In genomic region chr7:49751148-49751547, GRCm38 (mm10) we compare ENCODE assay signal across 8 mouse cellular contexts. TPM values are rescaled to one million over a fixed set of nuclear protein-coding genes. Genes with fewer than 3 reads are reported as not detected.
DNase-seq lines count a peak whose midpoint lies in the region; ATAC-seq and TF ChIP-seq lines count a peak whose summit lies in the region.

No protein-coding gene starts in this region.

- TF ChIP-seq CTCF in lung, embryonic 14.5 days (IDR thresholded peaks at IDR 0.05; ENCODE audit: low read depth) = peak; percentile 84

- intact Hi-C loops in left cerebral cortex, postnatal 36 days (cut with DNase I) = loop anchor here (5.0 kb wide), 1 partner anchor 279 kb away; no protein-coding TSS in a partner anchor

- no peak overlapping the region for H3K4me3 ChIP-seq in lung, embryonic 14.5 days (ENCODE audit: low read depth, low read length)

- H3K27me3 ChIP-seq in lung, embryonic 14.5 days (ENCODE audit: insufficient read depth, low read length) = 0 out of 2 replicates have a peak, but pooled peaks cover 6% of the 10 kb centered on the region

- H3K4me1 ChIP-seq in lung, embryonic 14.5 days (ENCODE audit: insufficient read depth) = no peaks in the 10 kb centered on the region

- peak; percentile 14 to 76 for DNase-seq in adrenal gland, adult (ENCODE audit: inconsistent age in 2 of 2, low spot score in 1 of 2)
- no peak for DNase-seq in adrenal gland, postnatal 4 days (ENCODE audit: low spot score in 2 of 2)
- peak; percentile 18 to 25 for DNase-seq in left cerebral cortex, adult 18-20 months (ENCODE audit: low spot score in 2 of 2)
- no peak for DNase-seq in left cerebral cortex, postnatal 36 days (ENCODE audit: low spot score in 2 of 2)
- peak; percentile 17 for DNase-seq in Muller cell, postnatal 12 days (ENCODE audit: inconsistent ontology term)
- peak; percentile 90 for DNase-seq in lung, embryonic 14.5 days
- DNase-seq in c-Kit-positive CD71-positive TER-119-positive erythroid progenitor cells, embryonic 14.5 days (ENCODE audit: low spot score) = no peak

- 5% methylated on average over 4 of the region's 4 CpGs for WGBS in lung, embryonic 14.5 days

- peak; percentile 64; the same call in 1 of the 2 replicates for ATAC-seq in erythroid progenitor cell, adult 5-6 weeks (replicated peaks; ENCODE audit: low FRiP score, poor library complexity, severe bottlenecking)
- ATAC-seq in lung, embryonic 14.5 days (ENCODE audit: insufficient read depth) = peak; percentile 29; the same call in 1 of the 2 replicates

- no peaks in the 10 kb centered on the region for H3K36me3 ChIP-seq in lung, embryonic 14.5 days (ENCODE audit: insufficient read depth)

- H3K9me3 ChIP-seq in lung, embryonic 14.5 days (ENCODE audit: low read depth, low read length) = no peaks in the 10 kb centered on the region

- H3K9ac ChIP-seq in lung, embryonic 14.5 days = no peak overlapping the region

- no peak overlapping the region for H3K4me2 ChIP-seq in lung, embryonic 14.5 days

- no peak overlapping the region for H3K27ac ChIP-seq in lung, embryonic 14.5 days (ENCODE audit: low read depth)

RNA-seq across cellular contexts. Expression of gene Htatip2, which starts 7.8 kb away (rescaled TPM):
- 10 to 100 TPM; 21.1 to 21.2 TPM for total RNA-seq in adrenal gland, postnatal 4 days (2021)
- total RNA-seq in left cerebral cortex, adult 18-20 months (2021) = 10 to 100 TPM; 15.5 to 17.5 TPM
- 10 to 100 TPM; 14.8 to 15.1 TPM for total RNA-seq in left cerebral cortex, postnatal 36 days (2021)
- 31.4 and 49.5 TPM in 2 replicates for total RNA-seq in erythroid progenitor cell, adult 5-6 weeks (2015; ENCODE audit: low replicate concordance)
- total RNA-seq in erythroid progenitor cell, adult 5-6 weeks (2017; ENCODE audit: low replicate concordance) = 37.7 and 51.5 TPM in 2 replicates
- 12.5 and 12.8 TPM in 2 replicates for polyA plus RNA-seq in lung, embryonic 14.5 days (2014; fragmentation: Nextera tagmentation; extraction: Ambion mirVana)

RNA-seq across cellular contexts. Expression of gene Prmt3, which starts 27.0 kb away (rescaled TPM):
- total RNA-seq in adrenal gland, postnatal 4 days (2021) = 10 to 100 TPM; 39.4 to 41.1 TPM
- 10 to 100 TPM; 34.6 to 36.5 TPM for total RNA-seq in left cerebral cortex, adult 18-20 months (2021)
- total RNA-seq in left cerebral cortex, postnatal 36 days (2021) = 10 to 100 TPM; 30.1 to 34.4 TPM
- total RNA-seq in erythroid progenitor cell, adult 5-6 weeks (2015; ENCODE audit: low replicate concordance) = 10.8 and 26.4 TPM in 2 replicates
- 5.6 and 11.0 TPM in 2 replicates for total RNA-seq in erythroid progenitor cell, adult 5-6 weeks (2017; ENCODE audit: low replicate concordance)
- polyA plus RNA-seq in lung, embryonic 14.5 days (2014; fragmentation: Nextera tagmentation; extraction: Ambion mirVana) = 64.5 and 67.5 TPM in 2 replicates

Comparison
In these comparisons a context has a peak if more than half of its experiments do, and no peak if none do; other contexts are left out.
1. DNase-seq: peak in adrenal gland, adult (2 of 2), left cerebral cortex, adult 18-20 months (2 of 2), Muller cell, postnatal 12 days (single experiment) and lung, embryonic 14.5 days (single experiment); none in adrenal gland, postnatal 4 days (0 of 2), left cerebral cortex, postnatal 36 days (0 of 2) and c-Kit-positive CD71-positive TER-119-positive erythroid progenitor cells, embryonic 14.5 days (single experiment).